Mouse (Mus musculus): ENCODE data around the gene Tmem255a. TPM values are rescaled to one million over a fixed set of nuclear protein-coding genes. Genes with fewer than 3 reads are reported as not detected.
A peak's percentile ranks its signal among the peaks of the same experiment; 100 is the strongest.

Tmem255a gene
- polyA plus RNA-seq, 1 experiment from 2014 or later = 26.2 TPM

DNA sequence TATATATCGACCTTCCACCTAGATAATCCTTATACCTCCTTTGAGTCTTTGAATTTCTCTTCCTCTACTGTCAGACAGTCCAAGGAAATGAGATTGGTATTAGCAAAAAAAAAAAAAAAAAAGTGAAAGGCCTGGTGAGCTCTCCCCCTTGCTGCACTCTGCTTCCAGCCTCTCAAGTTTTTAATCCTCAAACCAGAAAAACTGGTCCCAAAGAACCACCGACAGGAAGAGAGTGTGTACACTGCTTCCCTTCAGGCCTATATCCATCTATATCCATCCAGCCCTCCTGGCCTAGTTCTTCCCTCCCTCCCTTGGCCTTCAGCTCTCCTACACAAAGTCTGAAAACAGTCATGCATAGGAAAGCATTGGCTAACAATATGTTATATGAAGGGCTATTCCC, 29.5 kb downstream of the Tmem255a start:
- Histone ChIP-seq H3K4me3 (replicated peaks; ENCODE audit: low read depth, low read length) (no peak overlapping the region), H3K4me1 (ENCODE audit: control insufficient read depth, insufficient read depth, low read length) (no peaks in the 10 kb centered on the region), H3K4me2 (ENCODE audit: low read length) (no peak overlapping the region), H3K9me3 (ENCODE audit: control insufficient read depth, low read length) (no peaks in the 10 kb centered on the region), H3K36me3 (ENCODE audit: control insufficient read depth, insufficient read depth, low read length) (no peaks in the 10 kb centered on the region), H3K9ac (replicated peaks; ENCODE audit: low read length) (no peak overlapping the region), H3K27me3 (ENCODE audit: control insufficient read depth, insufficient read depth, low read length) (no peaks in the 10 kb centered on the region), H3K27ac (replicated peaks; ENCODE audit: low read depth, low read length) (no peak overlapping the region)
- no peak for DNase-seq
- WGBS = 45% methylated on average over 2 of the region's 2 CpGs
- no peak for ATAC-seq (ENCODE audit: low FRiP score, low TSS enrichment)

DNA sequence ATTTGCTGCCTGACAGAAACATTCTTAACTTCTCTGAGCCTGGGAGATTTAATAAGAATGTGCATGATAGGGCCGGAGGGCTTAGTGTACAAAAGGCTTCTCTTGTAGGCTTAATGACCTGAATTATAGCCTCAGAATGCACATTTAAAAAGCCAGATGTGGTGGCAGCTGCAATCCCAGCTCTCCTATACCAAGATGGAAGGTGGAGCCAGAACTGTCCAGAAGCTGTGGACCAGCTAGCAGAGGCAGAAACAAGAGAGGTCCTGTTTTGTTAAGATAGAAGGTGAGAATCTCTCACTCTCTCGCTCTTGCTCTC, 34.6 kb downstream of the Tmem255a start:
- no peaks in the 10 kb centered on the region for H3K9me3 ChIP-seq (ENCODE audit: control insufficient read depth, low read length)
- no peak for DNase-seq
- no peak for ATAC-seq (ENCODE audit: low FRiP score, low TSS enrichment)
- H3K4me2 ChIP-seq (ENCODE audit: low read length) = no peak overlapping the region
- H3K27ac ChIP-seq (replicated peaks; ENCODE audit: low read depth, low read length) = no peak overlapping the region
- H3K36me3 ChIP-seq (ENCODE audit: control insufficient read depth, insufficient read depth, low read length) = no peaks in the 10 kb centered on the region
- H3K4me3 ChIP-seq (replicated peaks; ENCODE audit: low read depth, low read length) = no peak overlapping the region
- WGBS = 70% methylated on average over 2 of the region's 2 CpGs
- no peaks in the 10 kb centered on the region for H3K4me1 ChIP-seq (ENCODE audit: control insufficient read depth, insufficient read depth, low read length)
- H3K27me3 ChIP-seq (ENCODE audit: control insufficient read depth, insufficient read depth, low read length) = no peaks in the 10 kb centered on the region
- no peak overlapping the region for H3K9ac ChIP-seq (replicated peaks; ENCODE audit: low read length)

DNA sequence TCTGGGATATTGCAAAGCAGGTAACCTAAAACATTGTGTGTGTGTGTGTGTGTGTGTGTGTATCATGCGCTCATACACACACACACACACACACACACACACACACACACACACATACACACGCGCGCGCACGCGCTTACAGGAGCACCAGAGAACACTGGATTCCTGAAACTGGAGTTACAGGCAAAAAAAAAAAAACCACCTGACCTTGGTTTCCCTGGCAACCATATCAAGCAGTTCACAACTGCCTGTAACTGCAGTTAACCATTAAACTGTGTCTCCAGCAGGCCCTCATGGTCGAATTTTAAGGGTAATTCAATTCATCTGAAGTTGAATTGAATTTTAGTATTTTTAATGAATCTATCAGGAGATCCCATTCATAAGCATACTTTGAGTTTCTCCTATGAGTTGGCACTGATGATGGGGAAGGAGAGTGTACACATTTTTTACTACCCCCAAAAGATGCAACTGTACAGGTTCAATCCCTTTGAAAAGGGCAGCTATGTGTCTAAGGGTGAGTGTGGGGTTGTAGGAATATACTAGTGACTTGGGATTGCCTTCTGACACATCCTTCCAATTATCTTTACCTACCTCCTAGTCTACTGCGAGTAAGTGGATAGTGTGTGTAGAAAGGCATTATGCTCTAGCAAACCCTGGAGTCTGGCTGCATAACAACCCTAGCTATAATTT, 35.1 kb downstream of the Tmem255a start:
- no peak for ATAC-seq (ENCODE audit: low FRiP score, low TSS enrichment)
- Histone ChIP-seq H3K4me1 (ENCODE audit: control insufficient read depth, insufficient read depth, low read length) (no peaks in the 10 kb centered on the region), H3K9ac (replicated peaks; ENCODE audit: low read length) (no peak overlapping the region), H3K4me2 (ENCODE audit: low read length) (no peak overlapping the region), H3K9me3 (ENCODE audit: control insufficient read depth, low read length) (no peaks in the 10 kb centered on the region), H3K27ac (replicated peaks; ENCODE audit: low read depth, low read length) (no peak overlapping the region), H3K36me3 (ENCODE audit: control insufficient read depth, insufficient read depth, low read length) (no peaks in the 10 kb centered on the region), H3K4me3 (replicated peaks; ENCODE audit: low read depth, low read length) (no peak overlapping the region), H3K27me3 (ENCODE audit: control insufficient read depth, insufficient read depth, low read length) (no peaks in the 10 kb centered on the region)
- DNase-seq = peak; percentile 38
- whole genome bisulfite sequencing = 84% methylated on average over 9 of the region's 9 CpGs

DNA sequence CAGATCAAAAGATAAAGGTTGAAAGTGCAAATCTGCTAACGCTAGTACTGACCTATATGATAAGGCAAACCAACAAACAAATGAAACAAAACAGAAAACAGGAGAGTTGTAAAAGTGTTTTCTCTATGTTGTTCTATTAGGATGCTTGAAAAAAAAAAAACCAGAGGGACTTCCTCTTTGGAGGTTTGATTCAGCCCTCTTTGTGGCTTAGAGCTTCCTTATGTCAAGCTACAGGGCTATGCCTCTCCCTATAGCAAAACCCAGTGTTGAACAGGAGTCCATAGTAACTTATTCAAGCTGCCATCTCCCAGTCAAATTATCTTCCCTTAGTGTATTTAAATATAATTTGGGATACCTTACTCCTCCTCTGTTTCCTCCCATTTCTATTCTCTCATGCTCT, 44.8 kb downstream of the Tmem255a start:
- H3K4me3 ChIP-seq (replicated peaks; ENCODE audit: low read depth, low read length) = no peak overlapping the region
- H3K4me1 ChIP-seq (ENCODE audit: control insufficient read depth, insufficient read depth, low read length) = no peaks in the 10 kb centered on the region
- no peak overlapping the region for H3K9ac ChIP-seq (replicated peaks; ENCODE audit: low read length)
- no peaks in the 10 kb centered on the region for H3K27me3 ChIP-seq (ENCODE audit: control insufficient read depth, insufficient read depth, low read length)
- no peaks in the 10 kb centered on the region for H3K9me3 ChIP-seq (ENCODE audit: control insufficient read depth, low read length)
- H3K36me3 ChIP-seq (ENCODE audit: control insufficient read depth, insufficient read depth, low read length) = no peaks in the 10 kb centered on the region
- no peak overlapping the region for H3K4me2 ChIP-seq (ENCODE audit: low read length)
- ATAC-seq (ENCODE audit: low FRiP score, low TSS enrichment) = no peak
- DNase-seq = no peak
- WGBS = 81% methylated on average over 1 of the region's 1 CpGs
- H3K27ac ChIP-seq (replicated peaks; ENCODE audit: low read depth, low read length) = no peak overlapping the region

DNA sequence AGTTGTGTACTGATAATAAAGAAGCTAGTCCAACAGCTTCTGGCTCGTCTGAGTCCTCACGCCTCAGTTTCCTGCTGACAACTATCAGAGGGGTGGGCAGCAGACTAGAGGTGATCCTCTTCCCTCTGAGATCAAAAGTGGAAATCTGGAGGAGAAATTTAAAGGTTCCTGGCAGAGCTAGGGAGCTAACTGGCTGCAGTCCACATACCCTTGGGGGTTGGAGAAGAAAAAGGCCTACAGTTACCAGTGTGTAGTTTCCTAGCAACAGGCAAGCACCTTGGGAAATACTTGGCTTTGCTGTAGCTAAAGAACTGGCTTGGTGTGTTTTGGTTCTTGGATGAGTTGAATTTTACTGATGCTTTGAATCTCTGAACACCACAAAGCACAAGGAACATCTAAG, 50.4 kb downstream of the Tmem255a start:
- no peak overlapping the region for H3K9ac ChIP-seq (replicated peaks; ENCODE audit: low read length)
- H3K4me3 ChIP-seq (replicated peaks; ENCODE audit: low read depth, low read length) = no peak overlapping the region
- H3K36me3 ChIP-seq (ENCODE audit: control insufficient read depth, insufficient read depth, low read length) = no peaks in the 10 kb centered on the region
- no peak for ATAC-seq (ENCODE audit: low FRiP score, low TSS enrichment)
- DNase-seq = peak; percentile 3
- no peaks in the 10 kb centered on the region for H3K27me3 ChIP-seq (ENCODE audit: control insufficient read depth, insufficient read depth, low read length)
- no peaks in the 10 kb centered on the region for H3K4me1 ChIP-seq (ENCODE audit: control insufficient read depth, insufficient read depth, low read length)
- no peaks in the 10 kb centered on the region for H3K9me3 ChIP-seq (ENCODE audit: control insufficient read depth, low read length)
- WGBS = 81% methylated on average over 2 of the region's 2 CpGs
- no peak overlapping the region for H3K27ac ChIP-seq (replicated peaks; ENCODE audit: low read depth, low read length)
- no peak overlapping the region for H3K4me2 ChIP-seq (ENCODE audit: low read length)

DNA sequence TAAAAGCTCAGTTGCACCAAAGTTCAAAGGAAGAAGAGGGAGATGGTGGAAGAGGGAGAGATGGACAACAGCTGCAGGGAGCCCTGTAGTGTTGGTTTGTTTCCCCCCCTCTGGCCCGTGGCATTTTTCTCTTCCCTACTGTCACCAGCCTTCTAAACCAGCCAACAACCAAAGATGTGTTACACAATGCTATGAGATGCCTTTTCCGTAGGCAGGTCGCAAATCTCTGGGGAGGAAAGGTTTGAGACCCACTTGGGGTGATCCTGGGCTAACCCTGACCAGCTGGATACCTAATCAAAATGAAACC, 61.8 kb downstream of the Tmem255a start:
- 18% methylated on average over 3 of the region's 3 CpGs for WGBS
- 0 out of 2 replicates have a peak, but pooled peaks have one; percentile 25 for ATAC-seq (ENCODE audit: low FRiP score, low TSS enrichment)

DNA sequence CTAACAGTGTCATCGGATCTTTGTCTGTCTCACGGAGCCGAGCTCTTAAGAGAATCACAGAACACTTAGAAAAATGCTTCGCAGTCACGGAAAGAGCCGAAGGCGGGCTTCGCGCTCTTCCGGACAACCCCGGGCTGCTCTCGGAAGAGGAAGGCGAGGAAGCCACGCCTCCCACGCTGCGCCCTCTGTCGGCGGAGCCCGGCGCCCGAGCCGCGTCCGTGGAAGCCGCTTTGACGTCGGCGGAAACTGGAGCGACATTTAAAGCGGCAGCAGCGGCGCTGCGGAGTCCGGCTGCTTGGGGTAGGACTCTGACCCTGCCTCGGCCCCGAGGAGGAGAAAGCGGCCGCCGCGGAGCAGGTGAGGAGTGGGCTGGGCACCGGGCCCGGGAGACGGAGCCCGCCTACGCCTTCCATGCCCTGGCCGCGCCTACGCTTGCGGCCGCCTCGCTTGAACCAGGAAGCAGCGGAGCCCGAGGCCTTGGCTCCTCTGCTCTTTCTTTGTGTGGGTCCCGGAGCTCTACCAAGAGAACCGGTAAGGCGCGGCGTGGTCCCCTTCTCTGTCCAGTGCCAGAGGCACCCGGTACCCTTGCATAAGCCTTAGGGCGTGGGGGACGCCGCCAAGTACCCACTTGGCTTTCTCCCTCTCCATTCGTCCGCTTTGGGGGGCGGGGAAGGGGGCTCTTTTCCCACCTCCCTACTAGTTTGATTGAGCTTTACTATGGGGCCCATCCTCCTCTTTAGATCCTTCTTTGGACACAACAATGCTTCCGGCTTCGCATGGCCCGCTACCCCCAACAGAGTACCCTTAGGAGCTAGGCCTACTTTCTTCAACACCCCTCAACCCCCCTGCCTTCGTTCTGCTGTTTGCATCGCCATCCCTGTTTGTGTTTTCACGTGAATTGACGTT, 62.4 kb downstream of the Tmem255a start, which contains the start of gene Zbtb33:
Gene Zbtb33, plus strand, starts transcription at position 242 of the 906 bp plus-strand sequence.
- no peaks in the 10 kb centered on the region for H3K36me3 ChIP-seq (ENCODE audit: control insufficient read depth, insufficient read depth, low read length)
- peak within 1 kb of the TSS; percentile 55 for H3K4me2 ChIP-seq (ENCODE audit: low read length)
- H3K9me3 ChIP-seq (ENCODE audit: control insufficient read depth, low read length) = no peaks in the 10 kb centered on the region
- H3K9ac ChIP-seq (replicated peaks; ENCODE audit: low read length) = peak within 1 kb of the TSS; percentile 81
- H3K27me3 ChIP-seq (ENCODE audit: control insufficient read depth, insufficient read depth, low read length) = no peaks in the 10 kb centered on the region
- peak within 1 kb of the TSS; percentile 62 for H3K4me3 ChIP-seq (replicated peaks; ENCODE audit: low read depth, low read length)
- H3K4me1 ChIP-seq (ENCODE audit: control insufficient read depth, insufficient read depth, low read length) = peaks cover 6% of the 10 kb centered on the region; the same call in 1 of the 2 replicates
- ATAC-seq (ENCODE audit: low FRiP score, low TSS enrichment) (peak; percentile 96), DNase-seq (peak; percentile 94)
- 29% methylated on average over 68 of the region's 72 CpGs for WGBS
- peak within 1 kb of the TSS; percentile 86 for H3K27ac ChIP-seq (replicated peaks; ENCODE audit: low read depth, low read length)

More for the DNA sequence above, 61.8 kb downstream of the Tmem255a start:
- no peaks in the 10 kb centered on the region for H3K27me3 ChIP-seq (ENCODE audit: control insufficient read depth, insufficient read depth, low read length)
- peak overlapping the region; percentile 81 for H3K9ac ChIP-seq (replicated peaks; ENCODE audit: low read length)
- no peaks in the 10 kb centered on the region for H3K36me3 ChIP-seq (ENCODE audit: control insufficient read depth, insufficient read depth, low read length)
- peak overlapping the region; percentile 62 for H3K4me3 ChIP-seq (replicated peaks; ENCODE audit: low read depth, low read length)
- peak overlapping the region; percentile 86; the same call in 1 of the 2 replicates for H3K27ac ChIP-seq (replicated peaks; ENCODE audit: low read depth, low read length)
- H3K9me3 ChIP-seq (ENCODE audit: control insufficient read depth, low read length) = no peaks in the 10 kb centered on the region
- H3K4me1 ChIP-seq (ENCODE audit: control insufficient read depth, insufficient read depth, low read length) = peaks cover 6% of the 10 kb centered on the region; the same call in 1 of the 2 replicates
- peak; percentile 12 for DNase-seq
- peak overlapping the region; percentile 55 for H3K4me2 ChIP-seq (ENCODE audit: low read length)

DNA sequence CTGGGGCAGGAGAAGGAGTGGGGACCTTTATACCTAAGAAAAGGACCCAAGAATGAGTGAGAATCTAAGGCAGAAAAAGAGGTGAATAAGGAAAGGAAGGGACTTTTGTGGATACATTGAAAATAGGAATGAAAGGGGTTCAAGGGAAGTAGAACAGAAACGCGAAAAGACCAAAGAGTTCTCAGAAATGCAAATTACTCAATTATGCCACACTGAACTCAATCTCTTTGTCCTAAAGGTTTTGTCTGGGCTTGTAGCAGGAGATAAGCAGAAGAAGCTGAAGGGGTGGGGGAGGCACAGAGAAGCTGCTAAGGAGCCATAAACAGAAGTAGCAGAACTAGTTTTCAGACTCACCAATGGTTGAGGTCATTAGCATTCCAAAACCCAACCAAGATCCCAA, 66.7 kb downstream of the Tmem255a start:
- H3K36me3 ChIP-seq (ENCODE audit: control insufficient read depth, insufficient read depth, low read length) = no peaks in the 10 kb centered on the region
- no peak overlapping the region for H3K4me2 ChIP-seq (ENCODE audit: low read length)
- H3K4me3 ChIP-seq (replicated peaks; ENCODE audit: low read depth, low read length) = no peak overlapping the region
- DNase-seq (no peak), ATAC-seq (ENCODE audit: low FRiP score, low TSS enrichment) (no peak)
- no peaks in the 10 kb centered on the region for H3K27me3 ChIP-seq (ENCODE audit: control insufficient read depth, insufficient read depth, low read length)
- no peak overlapping the region for H3K9ac ChIP-seq (replicated peaks; ENCODE audit: low read length)
- H3K27ac ChIP-seq (replicated peaks; ENCODE audit: low read depth, low read length) = no peak overlapping the region
- H3K4me1 ChIP-seq (ENCODE audit: control insufficient read depth, insufficient read depth, low read length) = no peaks in the 10 kb centered on the region
- H3K9me3 ChIP-seq (ENCODE audit: control insufficient read depth, low read length) = no peaks in the 10 kb centered on the region
- 21% methylated on average over 2 of the region's 2 CpGs for WGBS

All from midbrain, embryonic 14.5 days (tissue).